Mouse (Mus musculus) fibroblast of lung, adult 2 months (primary cell): ENCODE measurements around the gene Mllt1.
A peak's percentile ranks its signal among the peaks of the same experiment; 100 is the strongest.

Experiments
- DNase-seq: peaks from one replicate; pipeline ENCODE4 v3.0.0-alpha.2; 2011; ENCODE audit warnings: low read depth

The Mllt1 gene

DNA sequence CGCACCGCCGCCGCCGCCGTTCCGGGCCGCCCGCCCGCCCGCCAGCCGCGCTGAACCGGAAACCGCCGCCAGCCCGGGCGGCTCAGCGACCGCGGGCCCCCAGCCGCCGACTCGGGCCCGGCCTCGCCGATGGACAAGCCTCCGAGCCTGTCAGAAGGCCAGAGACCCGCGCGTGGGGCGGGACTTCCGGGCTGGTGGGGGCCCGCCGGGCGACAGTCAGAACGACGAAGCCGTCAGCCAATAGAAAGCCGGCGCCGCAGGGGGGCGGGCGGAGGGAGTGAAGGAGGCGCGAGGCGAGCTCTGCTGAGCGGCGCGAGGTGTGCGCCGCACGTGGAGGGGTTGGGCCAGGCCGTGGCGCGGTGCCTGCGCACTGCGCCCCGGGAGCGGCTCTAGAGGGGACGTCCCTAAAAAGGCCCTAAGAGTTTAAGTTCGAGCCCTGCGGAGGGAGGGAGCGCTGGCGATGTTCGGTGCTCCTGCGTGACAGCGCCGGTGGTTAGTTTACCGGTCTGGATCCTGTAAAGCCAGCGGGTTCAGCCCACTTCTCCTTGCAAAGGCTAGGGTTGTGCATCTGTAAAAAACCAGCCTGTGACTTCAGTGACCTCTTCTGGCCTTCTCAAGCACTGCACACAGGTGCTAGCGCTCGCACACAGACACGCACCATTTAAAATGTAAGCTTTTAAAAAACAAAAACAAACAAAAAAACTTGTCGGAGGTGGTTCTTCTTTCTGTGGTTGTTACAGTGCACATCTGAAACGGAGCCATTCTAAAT, at the start of gene Mllt1:
Gene Mllt1 (minus strand): TSS at position 53 of the 769 bp plus-strand sequence.
- DNase-seq, result peak; percentile 76

GRCm38 (mm10) chr17:56984886-56985285, 49.7 kb upstream of the Mllt1 start:
- no peak for DNase-seq

DNA sequence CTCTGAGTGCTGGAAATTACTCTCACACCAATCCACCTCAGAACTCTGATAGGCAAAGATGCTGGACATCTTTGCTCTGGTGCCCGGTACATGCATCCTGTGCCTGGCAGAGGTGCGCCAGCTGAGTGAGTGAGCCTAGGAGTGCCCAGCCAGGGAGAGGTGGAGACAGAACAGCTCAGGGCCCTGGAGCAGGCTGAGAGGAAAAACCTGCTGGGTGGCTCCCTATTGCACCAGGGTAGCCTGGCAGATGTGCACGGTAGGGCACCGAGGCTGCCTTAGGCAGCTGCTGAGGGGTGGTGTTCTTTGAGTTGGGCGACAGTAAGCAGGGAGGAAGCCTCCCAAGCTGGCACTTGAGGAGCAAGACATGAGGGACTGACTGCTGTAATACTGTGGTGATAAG, 46.8 kb upstream of the Mllt1 start, which contains the start of gene Acer1:
Gene Acer1 (minus strand): TSS at position 114 of the 400 bp plus-strand sequence.
- DNase-seq, result no peak

DNA sequence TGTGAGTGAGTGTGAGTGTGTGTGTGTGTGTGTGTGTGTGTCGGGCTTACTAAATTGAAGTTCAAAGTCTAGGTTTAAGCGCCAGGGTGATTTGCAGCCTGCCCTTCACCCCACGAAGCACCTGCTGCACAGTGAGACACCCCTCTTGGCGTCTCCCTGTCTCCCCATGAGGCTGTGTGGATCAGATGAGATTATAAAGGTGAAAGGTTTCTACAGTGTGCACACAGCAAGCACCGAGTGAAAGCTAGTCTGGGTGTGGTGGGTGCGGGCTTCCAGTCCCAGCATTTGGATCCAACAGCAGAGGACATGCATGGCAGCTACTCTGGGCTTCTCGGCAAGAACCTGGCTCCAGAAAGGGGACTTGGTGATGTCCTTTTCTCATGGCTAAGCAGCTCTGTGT, 45.8 kb upstream of the Mllt1 start:
- DNase-seq, result no peak

GRCm38 (mm10) chr17:56979524-56979923, 44.3 kb upstream of the Mllt1 start:
- DNase-seq, result no peak

GRCm38 (mm10) chr17:56976531-56977390, 41.5 kb upstream of the Mllt1 start:
- DNase-seq, result no peak

- no peak for DNase-seq
Measured at GRCm38 (mm10) chr17:56975391-56975790, 40.2 kb upstream of the Mllt1 start.

- DNase-seq, result no peak
Measured at GRCm38 (mm10) chr17:56974708-56975240, 39.6 kb upstream of the Mllt1 start.

DNA sequence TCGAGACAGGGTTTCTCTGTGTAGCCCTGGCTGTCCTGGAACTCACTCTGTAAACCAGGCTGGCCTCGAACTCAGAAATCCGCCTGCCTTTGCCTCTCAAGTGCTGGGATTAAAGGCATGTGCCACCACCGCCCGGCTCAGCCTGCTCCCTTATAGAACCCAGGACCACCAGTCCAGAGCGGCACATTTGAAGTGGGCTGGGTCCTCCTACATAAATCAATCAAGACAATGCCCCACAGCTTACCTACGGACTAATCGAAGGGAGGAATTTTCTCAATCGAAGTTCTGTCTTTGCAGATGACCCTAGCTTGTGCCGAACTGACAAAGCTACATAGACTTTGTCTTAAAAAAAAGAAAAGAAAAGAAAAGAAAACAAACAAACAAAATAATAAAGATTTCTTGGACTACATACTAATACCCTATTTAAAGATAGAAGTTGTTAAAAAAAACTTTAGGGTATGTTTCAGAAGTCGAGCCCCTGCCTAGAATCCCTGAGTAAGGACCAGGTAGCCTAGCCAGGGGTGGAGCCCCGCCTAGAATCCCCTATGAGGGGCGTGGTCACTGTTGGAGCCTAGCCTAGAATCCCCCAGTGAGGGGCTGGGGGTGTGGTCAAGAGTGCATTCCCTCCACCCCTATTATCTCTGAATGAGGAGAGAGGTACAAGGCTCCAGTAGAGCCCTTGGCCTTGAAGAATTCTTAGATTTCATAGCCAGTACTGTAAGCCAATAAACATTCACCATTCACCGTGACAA, 38.9 kb upstream of the Mllt1 start:
- no peak for DNase-seq

DNA sequence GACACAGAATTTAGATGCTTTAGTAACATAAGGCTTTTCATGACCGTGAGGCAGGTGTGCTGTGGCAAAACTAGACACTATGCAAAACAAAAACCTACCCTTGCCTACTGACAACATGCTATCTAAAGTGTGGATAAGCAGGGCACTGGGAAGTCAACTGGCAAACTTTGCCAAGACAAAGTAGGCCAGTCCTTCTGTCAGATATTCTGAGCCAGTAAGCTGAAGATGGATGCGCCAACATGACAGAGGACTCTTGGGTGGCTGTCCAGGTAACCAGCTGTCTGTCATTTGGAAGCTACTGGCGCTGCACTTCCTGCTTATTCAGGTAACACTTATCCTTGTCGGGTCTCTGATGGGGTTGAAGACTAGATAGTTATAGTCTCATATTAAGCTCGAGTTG, 34.9 kb upstream of the Mllt1 start:
- DNase-seq, result no peak

GRCm38 (mm10) chr17:56969321-56969720, 34.1 kb upstream of the Mllt1 start:
- no peak for DNase-seq

GRCm38 (mm10) chr17:56963646-56964045, 28.4 kb upstream of the Mllt1 start:
- DNase-seq, result no peak

- DNase-seq, result no peak
Measured at GRCm38 (mm10) chr17:56962642-56963405, 27.6 kb upstream of the Mllt1 start.

GRCm38 (mm10) chr17:56961880-56962279, 26.7 kb upstream of the Mllt1 start:
- no peak for DNase-seq

GRCm38 (mm10) chr17:56958667-56959066, 23.5 kb upstream of the Mllt1 start:
- DNase-seq, result no peak

GRCm38 (mm10) chr17:56957763-56958429, 22.7 kb upstream of the Mllt1 start:
- DNase-seq, result no peak

- DNase-seq, result no peak
Measured at GRCm38 (mm10) chr17:56954871-56955270, 19.7 kb upstream of the Mllt1 start.

DNA sequence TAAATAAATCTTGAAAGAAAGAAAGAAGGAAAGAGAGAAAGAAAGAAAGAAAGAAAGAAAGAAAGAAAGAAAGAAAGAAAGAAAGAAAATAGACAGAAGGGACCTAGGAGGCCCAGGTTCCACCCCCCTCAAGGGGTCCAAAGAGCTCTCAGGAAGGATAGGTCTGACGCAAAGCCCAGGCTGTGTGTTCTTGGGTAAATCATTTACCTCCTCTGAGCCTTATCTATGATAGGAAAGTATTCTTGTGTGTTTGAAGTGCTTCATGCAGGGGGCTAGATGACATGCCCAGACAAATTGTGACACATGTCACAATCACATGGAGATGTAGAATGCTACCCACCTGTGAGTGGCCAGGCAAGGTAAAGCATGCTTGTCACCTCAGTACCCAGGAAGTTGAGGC, 17.4 kb upstream of the Mllt1 start:
- DNase-seq, result no peak

GRCm38 (mm10) chr17:56950915-56951314, 15.7 kb upstream of the Mllt1 start:
- DNase-seq, result no peak

DNA sequence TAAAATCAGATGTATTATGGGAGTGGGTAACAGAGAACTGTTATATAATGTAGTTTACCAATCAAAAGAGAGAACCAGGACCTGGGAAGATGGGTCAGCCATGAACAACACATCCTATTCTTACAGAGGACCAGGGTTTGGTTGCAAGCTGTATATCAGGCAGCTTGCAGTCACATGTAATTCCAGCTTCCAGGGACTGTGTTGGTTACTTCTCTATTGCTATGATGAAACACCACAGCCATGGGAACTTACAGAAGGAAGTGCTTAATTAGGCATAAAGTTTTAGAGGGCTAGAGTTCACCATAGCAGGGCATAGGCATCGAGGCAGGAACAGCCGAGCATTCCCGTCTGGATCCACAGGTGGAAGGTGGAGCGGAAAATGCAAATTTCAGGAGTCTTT, 3.5 kb upstream of the Mllt1 start:
- no peak for DNase-seq

GRCm38 (mm10) chr17:56936731-56937130, 1.5 kb upstream of the Mllt1 start:
- no peak for DNase-seq
